Mouse (Mus musculus) midbrain, embryonic 13.5 days (tissue): ENCODE data around the gene Malsu1. TPM values are rescaled to one million over a fixed set of nuclear protein-coding genes. Genes with fewer than 3 reads are reported as not detected.

Source experiments
- ATAC-seq: fragments of 200-750 bp; cut with Nextera tagmentation; 2 replicates; pipeline ENCODE4 v1.8.0; 2017; ENCODE audit warnings: mild to moderate bottlenecking, moderate TSS enrichment, moderate library complexity
- H3K27ac ChIP-seq: fragments of 300-500 bp; sonication (generic); 2 replicates; pipeline ENCODE4 v1.5.1; 2015; ENCODE audit warnings: inconsistent platforms, mild to moderate bottlenecking, moderate library complexity
- H3K27me3 ChIP-seq: fragments of 300-500 bp; sonication (generic); 2 replicates; pipeline ENCODE4 v1.6.1; 2015; ENCODE audit warnings: mild to moderate bottlenecking, inconsistent platforms
- H3K36me3 ChIP-seq: fragments of 300-500 bp; sonication (generic); 2 replicates; pipeline ENCODE4 v1.6.1; 2015; ENCODE audit warnings: mild to moderate bottlenecking, inconsistent platforms
- H3K4me1 ChIP-seq: fragments of 300-500 bp; sonication (generic); replicated peaks from 2 replicates; pipeline ENCODE4 v1.6.1; 2015; ENCODE audit warnings: inconsistent platforms
- H3K4me2 ChIP-seq: fragments of 300-500 bp; sonication (generic); replicated peaks from 2 replicates; pipeline ENCODE4 v1.6.1; 2015; ENCODE audit warnings: moderate library complexity, mild to moderate bottlenecking, inconsistent platforms
- H3K4me3 ChIP-seq: fragments of 300-500 bp; sonication (generic); replicated peaks from 2 replicates; pipeline ENCODE4 v1.5.1; 2015; ENCODE audit warnings: mild to moderate bottlenecking, inconsistent platforms
- H3K9ac ChIP-seq: fragments of 300-500 bp; sonication (generic); replicated peaks from 2 replicates; pipeline ENCODE4 v1.6.1; 2015; ENCODE audit warnings: mild to moderate bottlenecking, inconsistent platforms
- H3K9me3 ChIP-seq: fragments of 300-500 bp; sonication (generic); 2 replicates; pipeline ENCODE4 v1.6.1; 2016; ENCODE audit warnings: mild to moderate bottlenecking, inconsistent platforms
- WGBS: fragments of 180-500 bp; shearing (Covaris S2); methylation state at CpG from one replicate; pipeline ENCODE4 v1.1.7; 2015; 5-methylcytosine and 5-hydroxymethylcytosine counted together
- polyA plus RNA-seq: library from polyadenylated mRNA; unstranded; fragments of >200 nt; fragmentation: Nextera tagmentation; extraction: Ambion mirVana; gene quantifications from 2 replicates; pipeline ENCODE4 v1.2.1, GENCODE M21; 2015

The Malsu1 gene
- polyA plus RNA-seq, 1 experiment from 2014 or later = 70.3 TPM

DNA sequence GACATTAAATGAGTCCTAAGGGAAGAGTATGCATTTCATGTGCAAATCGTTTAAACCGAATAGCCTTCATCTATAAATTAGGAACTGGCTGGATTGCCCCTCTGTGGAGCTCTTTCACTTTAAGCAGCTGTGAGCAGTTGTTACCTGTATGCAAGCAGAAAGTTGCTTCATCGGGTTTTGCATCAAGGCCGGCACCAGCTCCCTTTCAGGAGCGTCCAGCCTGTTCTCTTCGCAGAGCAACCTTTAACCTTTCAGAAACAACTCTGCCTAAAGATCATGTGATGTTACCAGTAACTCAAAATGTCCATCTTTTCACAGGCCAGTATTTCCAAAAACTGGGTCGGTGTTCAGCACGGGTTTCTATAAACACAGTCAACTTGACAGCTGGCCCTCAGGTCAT, 26.6 kb upstream of the Malsu1 start:
- 85% methylated on average over 8 of the region's 8 CpGs for WGBS
- Histone ChIP-seq H3K4me1 (no peaks in the 10 kb centered on the region), H3K9ac (no peak overlapping the region), H3K4me2 (no peak overlapping the region), H3K27ac (no peak overlapping the region), H3K36me3 (no peaks in the 10 kb centered on the region), H3K27me3 (no peaks in the 10 kb centered on the region), H3K4me3 (no peak overlapping the region), H3K9me3 (no peaks in the 10 kb centered on the region)
- no peak for ATAC-seq

DNA sequence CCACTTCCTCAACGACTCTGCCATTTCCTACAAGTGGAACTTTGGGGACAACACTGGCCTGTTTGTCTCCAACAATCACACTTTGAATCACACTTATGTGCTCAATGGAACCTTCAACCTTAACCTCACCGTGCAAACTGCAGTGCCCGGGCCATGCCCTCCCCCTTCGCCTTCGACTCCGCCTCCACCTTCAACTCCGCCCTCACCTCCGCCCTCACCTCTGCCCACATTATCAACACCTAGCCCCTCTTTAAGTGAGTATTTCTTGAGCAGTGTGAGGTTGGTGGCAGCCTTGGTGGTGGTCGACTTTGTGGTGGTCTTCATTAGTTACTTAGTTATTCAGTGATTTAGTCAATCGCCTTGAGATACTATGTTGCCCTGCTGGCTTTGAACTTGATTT, 25.7 kb upstream of the Malsu1 start:
- no peak for ATAC-seq
- Histone ChIP-seq H3K9me3 (no peaks in the 10 kb centered on the region), H3K4me1 (no peaks in the 10 kb centered on the region), H3K36me3 (no peaks in the 10 kb centered on the region), H3K9ac (no peak overlapping the region), H3K4me2 (no peak overlapping the region), H3K27me3 (no peaks in the 10 kb centered on the region), H3K27ac (no peak overlapping the region), H3K4me3 (no peak overlapping the region)
- WGBS = 87% methylated on average over 10 of the region's 10 CpGs

DNA sequence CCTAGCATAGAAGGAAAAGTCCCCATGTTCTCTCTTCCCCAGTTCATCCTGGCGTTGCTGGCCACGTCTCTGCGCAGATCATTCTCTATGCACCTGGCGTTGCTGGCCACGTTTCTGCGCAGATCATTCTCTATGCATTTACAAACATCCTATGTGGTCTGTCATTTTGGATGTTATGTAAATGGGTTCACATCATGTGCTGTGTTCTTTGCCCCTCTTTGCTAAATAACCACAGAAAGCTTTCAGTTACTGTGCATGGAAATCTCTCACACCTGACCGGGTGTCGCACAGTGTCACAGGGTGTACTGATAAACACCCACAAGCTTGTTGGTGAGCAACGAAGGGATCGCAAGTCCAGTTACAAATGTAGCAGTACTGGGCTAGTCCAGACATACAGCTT, 25.2 kb upstream of the Malsu1 start:
- Histone ChIP-seq H3K27me3 (no peaks in the 10 kb centered on the region), H3K36me3 (no peaks in the 10 kb centered on the region), H3K27ac (no peak overlapping the region), H3K9me3 (no peaks in the 10 kb centered on the region), H3K4me2 (no peak overlapping the region), H3K9ac (no peak overlapping the region), H3K4me3 (no peak overlapping the region), H3K4me1 (no peaks in the 10 kb centered on the region)
- 93% methylated on average over 10 of the region's 10 CpGs for WGBS
- ATAC-seq = no peak

DNA sequence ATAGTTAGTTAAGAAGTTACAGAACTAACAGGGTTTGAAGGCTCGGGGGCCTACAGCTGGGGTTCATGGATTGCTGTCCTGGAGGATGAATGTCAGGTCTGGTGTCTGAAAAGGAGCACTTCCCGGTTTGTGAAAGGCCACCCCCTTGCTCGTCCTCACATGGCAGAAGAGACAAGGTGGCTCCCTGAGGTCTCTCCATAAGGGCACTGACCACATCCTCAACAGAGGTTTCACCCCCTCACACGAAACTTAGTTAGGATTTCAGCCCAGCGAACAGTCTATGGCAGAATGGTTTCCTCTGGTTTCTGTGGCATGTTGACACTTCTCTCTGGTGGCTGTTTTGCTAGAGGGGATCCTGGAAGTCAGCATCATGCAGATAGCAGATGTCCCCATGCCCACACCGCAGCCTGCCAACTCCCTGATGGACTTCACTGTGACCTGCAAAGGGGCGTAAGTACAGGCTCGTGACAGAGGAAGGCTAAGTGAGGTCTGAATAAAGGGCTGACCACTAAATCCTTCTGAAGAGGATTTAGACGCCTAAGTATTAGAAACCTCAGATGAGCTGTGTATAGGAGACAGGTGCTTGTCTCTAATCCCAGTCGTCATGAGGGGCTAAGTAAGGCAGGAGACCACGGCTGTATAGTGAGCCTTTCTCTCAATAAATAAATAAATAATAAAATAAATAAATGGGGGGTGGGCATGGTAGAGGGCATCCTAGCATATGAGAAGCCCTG, 22.8 kb upstream of the Malsu1 start:
- Histone ChIP-seq H3K27me3 (no peaks in the 10 kb centered on the region), H3K9me3 (no peaks in the 10 kb centered on the region), H3K27ac (no peak overlapping the region), H3K4me3 (no peak overlapping the region), H3K4me2 (no peak overlapping the region), H3K4me1 (peaks cover 12% of the 10 kb centered on the region), H3K36me3 (no peaks in the 10 kb centered on the region), H3K9ac (no peak overlapping the region)
- 36% methylated on average over 11 of the region's 11 CpGs for WGBS
- no peak for ATAC-seq

DNA sequence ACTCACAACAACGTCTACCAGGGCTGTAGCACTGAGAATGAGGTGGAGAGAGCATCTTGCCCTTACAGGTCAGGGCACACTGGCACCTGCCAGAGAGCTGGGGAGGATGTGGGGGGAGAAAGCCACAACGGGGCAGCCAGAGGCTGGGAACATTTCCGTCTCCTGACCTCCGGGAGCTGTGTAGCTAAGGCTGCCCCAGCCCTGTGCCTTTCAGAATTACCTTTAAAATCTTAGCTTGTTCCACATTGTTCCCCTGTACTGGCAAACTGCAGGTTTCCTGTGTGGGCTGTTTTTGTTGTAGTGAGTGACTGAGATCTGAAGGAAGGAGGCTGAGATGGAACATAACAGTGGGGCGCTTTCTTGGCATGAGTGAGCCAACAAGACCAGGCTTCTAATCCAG, 21.4 kb upstream of the Malsu1 start:
- H3K9me3 ChIP-seq = no peaks in the 10 kb centered on the region
- ATAC-seq = no peak
- no peak overlapping the region for H3K27ac ChIP-seq
- H3K27me3 ChIP-seq = no peaks in the 10 kb centered on the region
- peaks cover 18% of the 10 kb centered on the region for H3K4me1 ChIP-seq
- no peak overlapping the region for H3K4me2 ChIP-seq
- H3K9ac ChIP-seq = no peak overlapping the region
- H3K4me3 ChIP-seq = no peak overlapping the region
- 73% methylated on average over 5 of the region's 5 CpGs for WGBS
- no peaks in the 10 kb centered on the region for H3K36me3 ChIP-seq

DNA sequence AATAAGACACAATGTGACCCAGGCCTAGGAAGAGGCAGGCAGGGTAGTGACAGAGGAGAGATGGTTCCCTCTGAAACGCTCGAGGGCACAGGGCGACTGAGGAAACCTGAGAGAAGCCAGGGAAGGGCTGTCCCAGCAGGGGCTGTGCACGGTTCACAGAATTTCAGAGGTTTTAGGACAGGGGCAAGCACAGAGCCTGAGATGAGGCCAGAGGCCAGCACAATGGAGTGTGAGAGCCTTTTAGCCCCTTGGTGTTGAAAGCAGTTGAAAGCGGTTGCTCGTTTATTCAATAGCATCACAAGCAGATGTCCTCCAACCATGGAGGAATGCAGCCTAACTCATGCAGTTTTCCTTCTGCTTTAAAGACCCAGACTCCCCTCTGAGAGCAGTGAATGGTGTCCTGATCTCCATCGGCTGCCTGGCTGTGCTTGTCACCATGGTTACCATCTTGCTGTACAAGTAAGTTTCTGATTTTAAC, 18.3 kb upstream of the Malsu1 start:
- peak; percentile 74 for ATAC-seq
- 3% methylated on average over 7 of the region's 7 CpGs for WGBS
- Histone ChIP-seq H3K4me1 (peaks cover 18% of the 10 kb centered on the region), H3K27me3 (no peaks in the 10 kb centered on the region), H3K36me3 (no peaks in the 10 kb centered on the region), H3K9ac (peak overlapping the region; percentile 21; the same call in 1 of the 2 replicates), H3K9me3 (no peaks in the 10 kb centered on the region), H3K4me3 (no peak overlapping the region), H3K27ac (peak overlapping the region; percentile 67), H3K4me2 (peak overlapping the region; percentile 14; the same call in 1 of the 2 replicates)

DNA sequence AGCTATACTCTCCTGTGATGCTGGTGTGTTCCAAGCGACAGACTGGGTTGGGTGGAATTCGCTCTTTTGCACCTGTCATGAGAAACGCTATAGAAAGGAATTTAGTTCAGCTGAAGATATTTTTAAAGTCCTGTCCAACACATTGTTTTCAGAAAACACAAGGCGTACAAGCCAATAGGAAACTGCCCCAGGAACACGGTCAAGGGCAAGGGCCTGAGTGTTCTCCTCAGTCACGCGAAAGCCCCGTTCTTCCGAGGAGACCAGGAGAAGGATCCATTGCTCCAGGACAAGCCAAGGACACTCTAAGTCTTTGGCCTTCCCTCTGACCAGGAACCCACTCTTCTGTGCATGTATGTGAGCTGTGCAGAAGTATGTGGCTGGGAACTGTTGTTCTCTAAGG, 17.6 kb upstream of the Malsu1 start:
- Histone ChIP-seq H3K4me3 (no peak overlapping the region), H3K27ac (no peak overlapping the region; the same call in 1 of the 2 replicates), H3K9ac (no peak overlapping the region), H3K27me3 (no peaks in the 10 kb centered on the region), H3K4me1 (peaks cover 18% of the 10 kb centered on the region), H3K36me3 (no peaks in the 10 kb centered on the region), H3K9me3 (no peaks in the 10 kb centered on the region), H3K4me2 (no peak overlapping the region)
- ATAC-seq = no peak
- WGBS = 55% methylated on average over 9 of the region's 9 CpGs

DNA sequence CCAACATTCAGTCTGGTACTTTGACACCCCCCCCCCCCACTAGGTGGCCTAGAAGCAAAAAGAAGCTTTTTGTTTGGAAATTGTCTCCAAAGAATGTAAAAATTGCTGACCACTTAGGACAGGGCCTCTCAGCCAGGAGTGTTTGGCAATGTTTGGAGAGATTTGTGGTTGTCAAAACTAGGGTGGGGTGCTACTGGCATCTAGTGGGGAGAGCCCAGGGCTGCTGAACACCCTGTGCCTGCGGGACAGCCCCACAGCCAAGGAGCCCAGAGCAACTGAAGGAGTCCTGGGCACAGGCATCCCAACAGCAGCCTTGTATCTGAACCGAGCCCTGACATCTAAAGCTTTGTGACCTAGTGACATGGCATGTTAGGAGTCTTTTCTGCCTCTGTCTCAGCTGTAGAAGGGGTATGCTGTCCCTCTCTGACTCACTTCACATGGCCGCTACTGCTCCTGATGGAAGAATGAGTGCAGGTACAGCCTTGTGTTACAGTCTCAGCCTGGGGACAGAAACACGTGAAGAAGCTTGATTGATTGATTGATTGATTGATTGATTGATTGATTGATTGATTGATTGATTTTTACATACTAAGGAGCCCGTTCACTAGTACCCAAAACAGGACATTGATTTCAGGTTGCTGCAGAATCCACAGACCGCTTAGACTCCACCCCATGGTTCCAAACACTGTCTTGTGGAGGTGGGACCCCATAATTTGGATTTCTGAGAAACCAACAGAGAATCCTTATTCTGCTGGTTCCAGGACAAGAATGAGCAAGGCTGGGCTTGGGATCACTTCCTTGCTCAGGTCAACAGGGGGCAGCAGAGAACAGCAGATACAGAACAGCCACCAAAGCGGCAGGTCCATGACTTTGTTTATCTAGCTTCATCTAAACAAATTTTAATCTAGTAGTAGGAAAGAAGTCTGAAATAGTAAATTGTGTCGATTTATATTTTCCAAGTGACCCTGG, 16.3 kb upstream of the Malsu1 start:
- Histone ChIP-seq H3K4me1 (peaks cover 18% of the 10 kb centered on the region), H3K4me3 (no peak overlapping the region), H3K4me2 (no peak overlapping the region), H3K9ac (no peak overlapping the region; the same call in 1 of the 2 replicates), H3K27me3 (no peaks in the 10 kb centered on the region), H3K36me3 (no peaks in the 10 kb centered on the region), H3K9me3 (no peaks in the 10 kb centered on the region), H3K27ac (no peak overlapping the region)
- 41% methylated on average over 8 of the region's 8 CpGs for WGBS
- ATAC-seq = peak; percentile 73

DNA sequence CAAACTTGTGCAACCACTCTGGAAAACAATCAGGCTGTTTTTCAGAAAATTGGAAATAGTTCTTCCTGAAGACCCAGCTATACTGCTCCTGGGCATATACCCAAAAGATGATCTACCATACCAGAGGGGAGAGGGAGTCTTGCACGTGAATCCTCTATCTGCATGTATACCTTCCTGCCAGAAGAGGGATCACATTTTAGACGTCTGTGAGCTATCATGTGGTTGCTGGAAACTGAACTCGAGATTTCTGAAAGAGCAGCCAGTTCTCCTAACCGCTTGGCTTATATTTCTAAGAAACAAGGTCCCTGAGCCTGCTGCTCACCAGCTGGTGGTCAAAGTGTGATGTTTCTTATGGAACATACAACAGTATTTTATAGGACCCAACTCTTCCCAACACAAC, 5.2 kb upstream of the Malsu1 start:
- no peaks in the 10 kb centered on the region for H3K27me3 ChIP-seq
- no peak overlapping the region for H3K4me3 ChIP-seq
- H3K9ac ChIP-seq = no peak overlapping the region
- H3K4me2 ChIP-seq = no peak overlapping the region
- H3K36me3 ChIP-seq = no peaks in the 10 kb centered on the region
- ATAC-seq = no peak
- 62% methylated on average over 4 of the region's 4 CpGs for WGBS
- H3K4me1 ChIP-seq = peaks cover 4% of the 10 kb centered on the region; the same call in 1 of the 2 replicates
- no peak overlapping the region for H3K27ac ChIP-seq
- H3K9me3 ChIP-seq = no peaks in the 10 kb centered on the region

DNA sequence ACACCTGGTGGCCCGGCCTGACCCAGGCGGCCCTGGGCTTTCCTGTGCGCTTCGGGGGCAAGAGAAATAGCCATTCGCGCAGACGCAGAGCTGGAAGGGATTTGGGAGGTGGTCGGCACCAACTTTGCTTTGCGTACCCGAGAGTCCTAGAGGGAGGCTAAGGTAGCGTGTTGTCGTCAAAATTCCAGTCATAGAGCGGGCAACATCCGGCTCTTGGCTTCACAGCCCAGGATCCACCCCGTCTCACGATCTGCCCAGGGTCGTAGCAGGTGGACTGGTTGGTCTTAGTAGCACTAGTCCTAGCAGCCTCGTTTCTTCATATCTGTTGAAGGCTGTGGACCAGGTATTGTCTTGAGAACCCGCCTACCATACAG, 509 bp downstream of the Malsu1 start:
- H3K27ac ChIP-seq = peak overlapping the region; percentile 81
- H3K27me3 ChIP-seq = no peaks in the 10 kb centered on the region
- H3K4me1 ChIP-seq = peaks cover 32% of the 10 kb centered on the region
- H3K4me3 ChIP-seq = peak overlapping the region; percentile 72
- peak overlapping the region; percentile 85 for H3K9ac ChIP-seq
- no peaks in the 10 kb centered on the region for H3K36me3 ChIP-seq
- peak overlapping the region; percentile 88 for H3K4me2 ChIP-seq
- 1% methylated on average over 19 of the region's 19 CpGs for WGBS
- H3K9me3 ChIP-seq = no peaks in the 10 kb centered on the region
- peak; percentile 72 for ATAC-seq

DNA sequence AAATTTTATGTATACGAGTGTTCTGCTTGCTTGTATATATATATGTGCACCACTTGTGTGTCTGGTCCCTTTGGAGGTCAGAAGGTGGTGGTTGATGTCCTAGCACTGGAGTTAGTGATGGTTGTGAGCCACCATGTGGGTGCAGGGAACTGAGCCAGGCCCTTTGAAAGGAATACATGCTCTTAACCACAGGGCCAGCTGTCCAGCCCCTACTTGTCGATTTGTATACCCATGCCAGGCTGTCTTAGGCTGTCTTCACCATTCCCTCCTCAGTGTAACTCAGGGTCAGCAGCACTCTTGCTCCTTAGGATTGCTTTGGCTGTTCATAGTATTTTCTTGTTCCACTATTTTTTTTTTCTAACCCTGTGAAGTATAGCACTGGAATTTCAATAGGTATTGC, 4.3 kb downstream of the Malsu1 start:
- Histone ChIP-seq H3K9ac (no peak overlapping the region), H3K36me3 (peaks cover 6% of the 10 kb centered on the region; the same call in 1 of the 2 replicates), H3K4me2 (no peak overlapping the region), H3K27me3 (no peaks in the 10 kb centered on the region), H3K4me3 (no peak overlapping the region), H3K27ac (no peak overlapping the region), H3K4me1 (peaks cover 32% of the 10 kb centered on the region), H3K9me3 (no peaks in the 10 kb centered on the region)
- 90% methylated on average over 2 of the region's 2 CpGs for WGBS
- ATAC-seq = no peak

DNA sequence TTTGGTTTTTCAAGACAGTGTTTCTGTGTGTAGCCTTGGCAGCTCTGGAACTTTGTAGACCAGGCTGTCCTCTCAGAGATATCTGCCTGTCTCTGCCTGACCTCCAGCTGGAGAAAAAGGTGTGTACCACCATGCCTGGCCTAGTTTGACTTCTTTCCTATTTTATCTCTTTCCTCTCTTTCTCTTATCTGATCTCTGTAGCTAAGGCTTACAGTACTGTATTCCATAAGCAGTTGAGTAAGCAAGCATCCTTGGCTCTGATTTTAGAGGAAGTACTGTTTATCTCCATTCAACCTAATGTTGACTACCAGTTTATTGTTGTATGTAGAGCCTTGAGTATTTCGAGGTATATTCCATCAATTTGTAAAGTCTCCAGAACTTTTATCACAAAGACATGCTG, 5.7 kb downstream of the Malsu1 start:
- Histone ChIP-seq H3K36me3 (peaks cover 20% of the 10 kb centered on the region), H3K9ac (no peak overlapping the region), H3K4me2 (no peak overlapping the region), H3K27me3 (no peaks in the 10 kb centered on the region), H3K4me1 (peaks cover 27% of the 10 kb centered on the region), H3K9me3 (no peaks in the 10 kb centered on the region), H3K4me3 (no peak overlapping the region), H3K27ac (no peak overlapping the region)
- WGBS = 93% methylated on average over 1 of the region's 1 CpGs
- no peak for ATAC-seq
